Mouse (Mus musculus): ENCODE measurements around the gene Gm42688. TPM values are rescaled to one million over a fixed set of nuclear protein-coding genes. Genes with fewer than 3 reads are reported as not detected.

The Gm42688 gene
- polyA plus RNA-seq, 1 experiment from 2014 or later: 2.9 TPM

- WGBS: 6% methylated on average over 8 of the region's 8 CpGs
- no peaks in the 10 kb centered on the region for H3K36me3 ChIP-seq (ENCODE audit: control insufficient read depth, insufficient read depth, low read length)
- no peak overlapping the region for H3K9ac ChIP-seq (ENCODE audit: low read length)
- peak overlapping the region; percentile 29 for H3K4me3 ChIP-seq (ENCODE audit: low read length)
- no peaks in the 10 kb centered on the region for H3K9me3 ChIP-seq (ENCODE audit: control insufficient read depth, low read length)
- ATAC-seq (ENCODE audit: low read depth): no peak
- H3K4me2 ChIP-seq (ENCODE audit: low read depth, low read length): peak overlapping the region; percentile 45; the same call in 1 of the 2 replicates
- H3K4me1 ChIP-seq (replicated peaks; ENCODE audit: control insufficient read depth, insufficient read depth, low read length): peaks cover 2% of the 10 kb centered on the region; the same call in 1 of the 2 replicates
- H3K27ac ChIP-seq (ENCODE audit: low read length): no peak overlapping the region
- H3K27me3 ChIP-seq (ENCODE audit: control insufficient read depth, insufficient read depth, low read depth, low read length): peaks cover 96% of the 10 kb centered on the region
Observed at GRCm38 (mm10) chr6:83068221-83068620, 33.2 kb upstream of the Gm42688 start.

DNA sequence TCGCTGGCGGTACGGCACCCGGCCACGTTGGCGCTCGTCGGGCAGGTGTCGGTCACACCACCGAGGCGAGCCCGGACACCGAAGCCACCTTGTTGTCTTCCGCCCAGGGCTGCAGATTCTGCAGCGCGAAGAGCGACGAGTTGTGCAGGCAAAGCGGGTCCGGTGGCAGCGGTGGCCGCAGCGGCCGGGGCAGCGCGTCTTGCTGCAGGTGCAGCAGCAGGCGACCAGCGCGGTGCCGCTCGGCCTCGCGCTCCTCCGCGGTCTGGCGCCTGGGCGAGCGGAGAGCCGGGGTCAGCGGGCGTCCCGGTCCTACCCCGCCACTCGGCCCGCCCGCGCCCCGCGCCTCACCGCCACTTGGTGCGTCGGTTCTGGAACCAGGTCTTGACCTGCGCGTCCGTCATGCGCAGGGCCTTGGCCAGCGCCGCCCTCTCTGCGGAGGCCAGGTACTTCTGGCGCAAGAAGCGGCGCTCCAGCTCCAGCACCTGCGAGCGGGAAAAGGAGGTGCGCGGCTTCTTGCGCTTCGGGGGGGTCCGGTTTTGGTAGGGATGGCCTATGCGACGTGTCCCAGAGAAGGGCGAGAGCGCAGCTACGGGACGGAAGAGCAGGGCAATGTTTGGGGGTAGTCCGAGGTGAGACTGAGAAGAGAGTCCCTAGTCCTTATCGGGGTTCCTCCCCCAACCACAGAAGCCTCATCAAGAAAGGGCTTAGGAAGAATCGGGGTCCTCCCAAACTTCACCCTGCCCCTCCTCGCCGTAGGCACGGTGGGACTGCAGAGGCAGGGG, 32.5 kb upstream of the Gm42688 start:
- no peak for ATAC-seq (ENCODE audit: low read depth)
- Histone ChIP-seq H3K4me3 (ENCODE audit: low read length) (peak overlapping the region; percentile 29), H3K27ac (ENCODE audit: low read length) (no peak overlapping the region), H3K36me3 (ENCODE audit: control insufficient read depth, insufficient read depth, low read length) (no peaks in the 10 kb centered on the region), H3K27me3 (ENCODE audit: control insufficient read depth, insufficient read depth, low read depth, low read length) (peaks cover 95% of the 10 kb centered on the region), H3K4me1 (replicated peaks; ENCODE audit: control insufficient read depth, insufficient read depth, low read length) (peaks cover 2% of the 10 kb centered on the region; the same call in 1 of the 2 replicates), H3K9me3 (ENCODE audit: control insufficient read depth, low read length) (no peaks in the 10 kb centered on the region), H3K9ac (ENCODE audit: low read length) (no peak overlapping the region), H3K4me2 (ENCODE audit: low read depth, low read length) (peak overlapping the region; percentile 45)
- WGBS: 1% methylated on average over 79 of the region's 81 CpGs

GRCm38 (mm10) chr6:83069488-83070246, 31.8 kb upstream of the Gm42688 start:
- Histone ChIP-seq H3K9me3 (ENCODE audit: control insufficient read depth, low read length) (no peaks in the 10 kb centered on the region), H3K4me2 (ENCODE audit: low read depth, low read length) (0 out of 2 replicates have a peak overlapping the region, but pooled peaks have one; percentile 7), H3K27me3 (ENCODE audit: control insufficient read depth, insufficient read depth, low read depth, low read length) (peaks cover 95% of the 10 kb centered on the region), H3K4me3 (ENCODE audit: low read length) (peak overlapping the region; percentile 2), H3K9ac (ENCODE audit: low read length) (no peak overlapping the region), H3K4me1 (replicated peaks; ENCODE audit: control insufficient read depth, insufficient read depth, low read length) (peaks cover 2% of the 10 kb centered on the region; the same call in 1 of the 2 replicates), H3K27ac (ENCODE audit: low read length) (no peak overlapping the region), H3K36me3 (ENCODE audit: control insufficient read depth, insufficient read depth, low read length) (no peaks in the 10 kb centered on the region)
- WGBS: 2% methylated on average over 59 of the region's 69 CpGs
- peak; percentile 29; the same call in 1 of the 2 replicates for ATAC-seq (ENCODE audit: low read depth)

DNA sequence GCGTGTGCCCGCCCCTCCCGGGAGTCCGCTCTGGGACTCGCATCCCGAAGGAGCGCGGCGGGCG, 31.3 kb upstream of the Gm42688 start, which contains the start of gene Tlx2:
Gene Tlx2 (minus strand): TSS at position 47 of the 64 bp plus-strand sequence.
- H3K9me3 ChIP-seq (ENCODE audit: control insufficient read depth, low read length): no peaks in the 10 kb centered on the region
- 2% methylated on average over 8 of the region's 10 CpGs for WGBS
- H3K27ac ChIP-seq (ENCODE audit: low read length): no peak within 1 kb of the TSS
- no peak within 1 kb of the TSS for H3K9ac ChIP-seq (ENCODE audit: low read length)
- H3K4me1 ChIP-seq (replicated peaks; ENCODE audit: control insufficient read depth, insufficient read depth, low read length): peaks cover 2% of the 10 kb centered on the region; the same call in 1 of the 2 replicates
- H3K36me3 ChIP-seq (ENCODE audit: control insufficient read depth, insufficient read depth, low read length): no peaks in the 10 kb centered on the region
- peak within 1 kb of the TSS; percentile 29 for H3K4me3 ChIP-seq (ENCODE audit: low read length)
- 0 out of 2 replicates have a peak within 1 kb of the TSS, but pooled peaks have one; percentile 7 for H3K4me2 ChIP-seq (ENCODE audit: low read depth, low read length)
- H3K27me3 ChIP-seq (ENCODE audit: control insufficient read depth, insufficient read depth, low read depth, low read length): peaks cover 95% of the 10 kb centered on the region
- no peak for ATAC-seq (ENCODE audit: low read depth)

DNA sequence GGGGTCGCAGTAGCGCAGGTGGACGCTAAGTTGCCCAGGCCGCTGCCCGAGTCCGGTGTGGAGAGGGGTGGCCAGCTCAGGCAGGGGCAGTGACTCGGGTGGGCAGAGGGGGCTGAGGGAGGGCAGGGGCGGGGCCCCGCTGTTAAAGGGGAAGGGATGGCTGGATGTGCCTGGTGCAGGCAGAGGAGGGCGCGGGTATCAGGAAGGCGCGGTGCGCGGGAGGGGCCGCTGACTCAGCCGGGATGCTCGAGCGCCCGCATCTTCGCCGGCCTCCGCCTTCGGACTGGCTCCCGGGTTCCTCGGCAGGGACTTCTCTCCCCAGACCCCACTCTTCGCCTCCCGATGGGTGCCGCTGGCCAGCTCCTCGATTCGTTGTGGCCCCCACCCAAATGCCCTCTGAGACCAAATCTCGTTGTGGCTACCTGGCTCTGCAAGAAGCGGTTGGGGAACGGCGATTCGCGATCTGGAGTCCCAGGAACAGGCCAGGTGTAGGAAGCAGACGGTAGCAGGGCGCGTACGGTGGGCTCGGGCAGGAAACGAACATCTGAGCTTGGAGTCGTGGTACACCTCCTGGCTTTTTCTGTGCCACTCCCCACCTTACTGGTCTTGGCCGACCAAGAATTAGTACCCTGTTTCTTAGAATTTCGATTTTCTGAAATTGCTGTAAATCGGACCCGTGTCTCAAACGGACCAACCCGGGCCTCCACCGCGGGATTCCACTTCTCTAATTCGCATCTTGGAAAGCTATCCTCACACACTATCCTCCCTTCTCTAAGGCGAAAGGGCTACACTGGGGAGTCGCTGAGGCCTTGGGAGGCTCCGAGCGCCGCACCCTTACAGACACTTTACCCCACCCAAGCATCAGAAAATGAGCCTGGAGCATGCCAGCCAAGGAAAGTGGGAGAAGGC, 30.9 kb upstream of the Gm42688 start:
- peaks cover 2% of the 10 kb centered on the region; the same call in 1 of the 2 replicates for H3K4me1 ChIP-seq (replicated peaks; ENCODE audit: control insufficient read depth, insufficient read depth, low read length)
- H3K27me3 ChIP-seq (ENCODE audit: control insufficient read depth, insufficient read depth, low read depth, low read length): peaks cover 94% of the 10 kb centered on the region
- H3K4me3 ChIP-seq (ENCODE audit: low read length): peak overlapping the region; percentile 5
- H3K4me2 ChIP-seq (ENCODE audit: low read depth, low read length): 0 out of 2 replicates have a peak overlapping the region, but pooled peaks have one; percentile 7
- no peaks in the 10 kb centered on the region for H3K9me3 ChIP-seq (ENCODE audit: control insufficient read depth, low read length)
- H3K27ac ChIP-seq (ENCODE audit: low read length): no peak overlapping the region
- no peak for ATAC-seq (ENCODE audit: low read depth)
- no peaks in the 10 kb centered on the region for H3K36me3 ChIP-seq (ENCODE audit: control insufficient read depth, insufficient read depth, low read length)
- under 1% methylated on average over 52 of the region's 58 CpGs for WGBS
- no peak overlapping the region for H3K9ac ChIP-seq (ENCODE audit: low read length)

DNA sequence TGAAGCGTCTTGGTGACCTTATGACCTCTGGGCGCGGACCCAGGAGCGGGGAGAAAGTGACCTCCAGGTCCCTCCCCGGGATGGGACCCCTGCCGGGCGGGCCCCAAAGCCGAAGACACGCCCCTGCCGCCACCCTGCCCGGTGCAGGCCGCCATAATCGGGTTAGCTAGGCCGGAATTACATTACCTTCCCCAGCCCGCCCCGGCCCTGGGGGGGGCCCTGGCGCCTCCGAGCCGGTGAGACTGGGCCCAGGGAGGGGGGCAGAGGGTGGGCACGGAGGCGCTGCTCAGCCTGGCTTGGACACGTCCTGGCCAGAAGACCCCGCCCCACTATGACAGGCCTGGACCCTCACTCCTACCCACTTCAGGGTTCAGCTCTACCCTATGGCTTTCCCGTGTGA, 30.2 kb upstream of the Gm42688 start:
- Histone ChIP-seq H3K9me3 (ENCODE audit: control insufficient read depth, low read length) (no peaks in the 10 kb centered on the region), H3K36me3 (ENCODE audit: control insufficient read depth, insufficient read depth, low read length) (no peaks in the 10 kb centered on the region), H3K4me1 (replicated peaks; ENCODE audit: control insufficient read depth, insufficient read depth, low read length) (peaks cover 2% of the 10 kb centered on the region; the same call in 1 of the 2 replicates), H3K9ac (ENCODE audit: low read length) (no peak overlapping the region), H3K27me3 (ENCODE audit: control insufficient read depth, insufficient read depth, low read depth, low read length) (peaks cover 89% of the 10 kb centered on the region), H3K27ac (ENCODE audit: low read length) (no peak overlapping the region), H3K4me3 (ENCODE audit: low read length) (peak overlapping the region; percentile 5), H3K4me2 (ENCODE audit: low read depth, low read length) (no peak overlapping the region)
- under 1% methylated on average over 19 of the region's 24 CpGs for WGBS
- 0 out of 2 replicates have a peak, but pooled peaks have one; percentile 13 for ATAC-seq (ENCODE audit: low read depth)

GRCm38 (mm10) chr6:83074979-83075378, 26.4 kb upstream of the Gm42688 start:
- Histone ChIP-seq H3K27ac (ENCODE audit: low read length) (no peak overlapping the region), H3K4me2 (ENCODE audit: low read depth, low read length) (no peak overlapping the region), H3K36me3 (ENCODE audit: control insufficient read depth, insufficient read depth, low read length) (no peaks in the 10 kb centered on the region), H3K9me3 (ENCODE audit: control insufficient read depth, low read length) (no peaks in the 10 kb centered on the region), H3K27me3 (ENCODE audit: control insufficient read depth, insufficient read depth, low read depth, low read length) (peaks cover 59% of the 10 kb centered on the region), H3K4me3 (ENCODE audit: low read length) (no peak overlapping the region), H3K9ac (ENCODE audit: low read length) (no peak overlapping the region), H3K4me1 (replicated peaks; ENCODE audit: control insufficient read depth, insufficient read depth, low read length) (peaks cover 10% of the 10 kb centered on the region)
- ATAC-seq (ENCODE audit: low read depth): no peak
- WGBS: 6% methylated on average over 2 of the region's 2 CpGs

DNA sequence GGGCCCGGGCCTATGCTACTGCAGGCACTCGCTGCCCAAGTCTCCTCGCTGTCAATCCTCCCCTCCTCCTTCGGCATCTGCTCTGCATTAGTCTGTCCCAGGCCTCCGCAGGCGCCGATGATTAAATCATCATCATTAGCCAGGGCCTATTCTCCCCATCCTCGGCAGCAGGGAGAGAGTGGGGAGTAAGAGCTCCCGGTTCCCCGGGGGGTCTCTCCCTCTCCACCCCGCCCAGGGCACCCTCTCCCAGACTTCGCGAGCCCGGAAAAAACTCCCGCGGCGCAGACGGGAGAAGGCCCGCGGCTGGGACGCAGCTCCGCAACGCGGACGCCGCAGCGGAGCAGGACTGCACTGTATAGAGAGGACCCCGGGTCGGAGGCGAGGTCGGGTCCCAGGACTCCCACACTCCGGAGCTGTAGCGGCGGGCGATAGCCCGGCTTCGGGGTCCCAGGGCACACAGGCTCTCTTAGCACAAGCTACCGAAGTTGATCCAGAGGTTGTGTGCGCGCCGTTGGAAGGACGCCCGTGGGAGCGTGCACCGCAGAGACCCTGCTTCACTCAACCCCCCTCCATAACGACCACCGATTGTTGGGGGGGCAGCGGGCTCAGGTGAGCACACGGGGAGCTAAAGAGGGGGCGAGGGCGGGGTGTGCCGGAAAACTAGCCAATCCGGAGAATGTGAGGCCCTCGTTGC, 23.6 kb upstream of the Gm42688 start, which contains the start of gene Pcgf1:
Gene Pcgf1 (plus strand): TSS at position 240 of the 694 bp plus-strand sequence.
- Histone ChIP-seq H3K4me1 (replicated peaks; ENCODE audit: control insufficient read depth, insufficient read depth, low read length) (peaks cover 8% of the 10 kb centered on the region), H3K4me2 (ENCODE audit: low read depth, low read length) (peak within 1 kb of the TSS; percentile 98), H3K4me3 (ENCODE audit: low read length) (peak within 1 kb of the TSS; percentile 85), H3K36me3 (ENCODE audit: control insufficient read depth, insufficient read depth, low read length) (peaks cover 8% of the 10 kb centered on the region), H3K9me3 (ENCODE audit: control insufficient read depth, low read length) (no peaks in the 10 kb centered on the region), H3K27ac (ENCODE audit: low read length) (peak within 1 kb of the TSS; percentile 88), H3K9ac (ENCODE audit: low read length) (peak within 1 kb of the TSS; percentile 89), H3K27me3 (ENCODE audit: control insufficient read depth, insufficient read depth, low read depth, low read length) (peaks cover 33% of the 10 kb centered on the region)
- ATAC-seq (ENCODE audit: low read depth): peak; percentile 67
- WGBS: under 1% methylated on average over 54 of the region's 54 CpGs

Measured in lung, embryonic 16.5 days (tissue).